Mouse (Mus musculus) heart, embryonic 14.5 days (tissue): Measurements from ENCODE around the gene Mylk. TPM values are rescaled to one million over a fixed set of nuclear protein-coding genes. Genes with fewer than 3 reads are reported as not detected.

Experiments used
- ATAC-seq: fragments of 200-750 bp; cut with Nextera tagmentation; 2 replicates; pipeline ENCODE4 v1.8.0; 2017; ENCODE audit warnings: low read depth, moderate TSS enrichment; ENCODE audit not compliant: insufficient number of reproducible peaks, insufficient read depth, low FRiP score
- H3K27ac ChIP-seq, 2 experiments: fragments of 200-500 bp in 1 of 2; fragments of 300-500 bp in 1 of 2; sonication (generic) in 1 of 2; replicated peaks in 1 of 2; 2 replicates each; pipeline ENCODE4 v1.5.1; 2012 to 2014; ENCODE audit warnings: low read depth in 2 of 2, low read length in 2 of 2, control low read depth in 1 of 2, mild to moderate bottlenecking in 1 of 2, mixed read lengths in 1 of 2; ENCODE audit not compliant: control insufficient read depth in 1 of 2, insufficient read depth in 1 of 2
- H3K27me3 ChIP-seq: fragments of 300-500 bp; sonication (generic); 2 replicates; pipeline ENCODE4 v1.6.1; 2014; ENCODE audit warnings: mild to moderate bottlenecking, low read length, control low read depth; ENCODE audit not compliant: control insufficient read depth, insufficient read depth
- H3K36me3 ChIP-seq: fragments of 300-500 bp; sonication (generic); 2 replicates; pipeline ENCODE4 v1.6.1; 2014; ENCODE audit warnings: mild to moderate bottlenecking, control low read depth, low read length, mixed read lengths; ENCODE audit not compliant: control insufficient read depth, insufficient read depth
- H3K4me1 ChIP-seq, 2 experiments: fragments of 200-500 bp in 1 of 2; fragments of 300-500 bp in 1 of 2; sonication (generic) in 1 of 2; 2 replicates each; pipeline ENCODE4 v1.6.1; 2012 to 2014; ENCODE audit warnings: low read length in 2 of 2, control low read depth in 1 of 2, mixed read lengths in 1 of 2; ENCODE audit not compliant: control insufficient read depth in 2 of 2, insufficient read depth in 2 of 2
- H3K4me2 ChIP-seq: fragments of 300-500 bp; sonication (generic); 2 replicates; pipeline ENCODE4 v1.6.1; 2014; ENCODE audit warnings: mild to moderate bottlenecking, low read length
- H3K4me3 ChIP-seq, 2 experiments: fragments of 200-500 bp in 1 of 2; fragments of 300-500 bp in 1 of 2; sonication (generic) in 1 of 2; 2 replicates each; pipeline ENCODE4 v1.5.1; 2012 to 2014; ENCODE audit warnings: low read length in 2 of 2, mild to moderate bottlenecking in 2 of 2, control low read depth in 1 of 2, low read depth in 1 of 2, moderate library complexity in 1 of 2; ENCODE audit not compliant: control insufficient read depth in 1 of 2, insufficient read depth in 1 of 2
- H3K9ac ChIP-seq: fragments of 300-500 bp; sonication (generic); 2 replicates; pipeline ENCODE4 v1.6.1; 2014; ENCODE audit warnings: mild to moderate bottlenecking, low read length
- H3K9me3 ChIP-seq: fragments of 300-500 bp; sonication (generic); 2 replicates; pipeline ENCODE4 v1.6.1; 2016; ENCODE audit warnings: low read length, control low read depth; ENCODE audit not compliant: control insufficient read depth
- WGBS: fragments of 180-500 bp; shearing (Covaris S2); extraction: QIAGEN DNeasy Blood & Tissue Kit; methylation state at CpG from one replicate; pipeline ENCODE4 v1.1.7; 2014; 5-methylcytosine and 5-hydroxymethylcytosine counted together
- polyA plus RNA-seq: library from polyadenylated mRNA; unstranded; fragments of >200 nt; fragmentation: Nextera tagmentation; extraction: Ambion mirVana; gene quantifications from 2 replicates; pipeline ENCODE4 v1.2.1, GENCODE M21; 2014

Gene Mylk
- polyA plus RNA-seq, 1 experiment from 2014 or later = 8.5 TPM

- Histone ChIP-seq H3K4me2 (no peak overlapping the region), H3K4me1 (no peaks in the 10 kb centered on the region), H3K4me3 (no peak overlapping the region), H3K36me3 (no peaks in the 10 kb centered on the region), H3K27me3 (peaks cover 4% of the 10 kb centered on the region; the same call in 1 of the 2 replicates), H3K9me3 (no peaks in the 10 kb centered on the region), H3K27ac (no peak overlapping the region), H3K9ac (no peak overlapping the region)
- no peak for ATAC-seq
These were observed 263.4 kb downstream of the Mylk start for GRCm38 (mm10) chr16:35008447-35008846.

GRCm38 (mm10) chr16:35013501-35013900 lies 268.5 kb downstream of the Mylk start:
- no peaks in the 10 kb centered on the region for H3K36me3 ChIP-seq
- H3K27ac ChIP-seq = no peak overlapping the region
- peaks cover 8% of the 10 kb centered on the region for H3K27me3 ChIP-seq
- no peaks in the 10 kb centered on the region for H3K4me1 ChIP-seq
- 0 out of 2 replicates have a peak, but pooled peaks cover 7% of the 10 kb centered on the region for H3K9me3 ChIP-seq
- WGBS = 76% methylated on average over 2 of the region's 2 CpGs
- H3K4me2 ChIP-seq = no peak overlapping the region
- H3K9ac ChIP-seq = no peak overlapping the region
- ATAC-seq = no peak
- H3K4me3 ChIP-seq = no peak overlapping the region

GRCm38 (mm10) chr16:35016491-35016890 lies 271.5 kb downstream of the Mylk start:
- no peak for ATAC-seq
- H3K4me1 ChIP-seq = no peaks in the 10 kb centered on the region
- WGBS = 60% methylated on average over 3 of the region's 3 CpGs

GRCm38 (mm10) chr16:35018470-35018974 lies 273.5 kb downstream of the Mylk start:
- no peak for ATAC-seq
- 76% methylated on average over 1 of the region's 1 CpGs for WGBS
- H3K4me2 ChIP-seq = no peak overlapping the region

More at GRCm38 (mm10) chr16:35016491-35016890, 271.5 kb downstream of the Mylk start:
- peaks cover 5% of the 10 kb centered on the region for H3K27me3 ChIP-seq
- no peak overlapping the region for H3K4me2 ChIP-seq
- H3K27ac ChIP-seq = no peak overlapping the region
- no peaks in the 10 kb centered on the region for H3K36me3 ChIP-seq
- H3K4me3 ChIP-seq = no peak overlapping the region
- 0 out of 2 replicates have a peak, but pooled peaks cover 7% of the 10 kb centered on the region for H3K9me3 ChIP-seq
- H3K9ac ChIP-seq = no peak overlapping the region

GRCm38 (mm10) chr16:35021903-35022241 lies 276.9 kb downstream of the Mylk start:
- Histone ChIP-seq H3K4me3 (peak overlapping the region; percentile 87 to 93), H3K9ac (no peak overlapping the region), H3K4me1 (peaks cover 0 to 6% of the 10 kb centered on the region in 2 experiments; a peak in 1 of 4 replicates), H3K27me3 (peaks cover 5% of the 10 kb centered on the region), H3K36me3 (peaks cover 12% of the 10 kb centered on the region), H3K4me2 (peak overlapping the region; percentile 83), H3K9me3 (no peaks in the 10 kb centered on the region), H3K27ac (no peak overlapping the region)
- 52% methylated on average over 5 of the region's 5 CpGs for WGBS
- peak; percentile 7; the same call in 1 of the 2 replicates for ATAC-seq

More at GRCm38 (mm10) chr16:35018470-35018974, 273.5 kb downstream of the Mylk start:
- Histone ChIP-seq H3K9ac (no peak overlapping the region), H3K27ac (no peak overlapping the region), H3K4me1 (peaks cover 0 to 3% of the 10 kb centered on the region in 2 experiments; a peak in 1 of 4 replicates), H3K4me3 (no peak overlapping the region), H3K36me3 (no peaks in the 10 kb centered on the region), H3K9me3 (0 out of 2 replicates have a peak, but pooled peaks cover 7% of the 10 kb centered on the region), H3K27me3 (peaks cover 5% of the 10 kb centered on the region)

GRCm38 (mm10) chr16:35022242-35023137 lies 277.5 kb downstream of the Mylk start, which contains the start of gene Hacd2:
Hacd2 (plus strand) TSS chr16:35022428.
- ATAC-seq = peak; percentile 98
- peak within 1 kb of the TSS; percentile 87 to 93 for H3K4me3 ChIP-seq

GRCm38 (mm10) chr16:35023138-35023735 lies 278.2 kb downstream of the Mylk start:
- H3K27ac ChIP-seq = peak overlapping the region; percentile 17 to 83; a peak in 2 of 4 replicates

More at GRCm38 (mm10) chr16:35022242-35023137, 277.5 kb downstream of the Mylk start, which contains the start of gene Hacd2:
- H3K27ac ChIP-seq = peak within 1 kb of the TSS; percentile 56 to 83; a peak in 3 of 4 replicates
- H3K4me1 ChIP-seq = peaks cover 0 to 6% of the 10 kb centered on the region in 2 experiments; a peak in 1 of 4 replicates
- H3K9ac ChIP-seq = peak within 1 kb of the TSS; percentile 93
- H3K36me3 ChIP-seq = peaks cover 12% of the 10 kb centered on the region
- peaks cover 5% of the 10 kb centered on the region for H3K27me3 ChIP-seq
- peak within 1 kb of the TSS; percentile 83 for H3K4me2 ChIP-seq
- WGBS = 1% methylated on average over 65 of the region's 97 CpGs
- H3K9me3 ChIP-seq = no peaks in the 10 kb centered on the region

More at GRCm38 (mm10) chr16:35023138-35023735, 278.2 kb downstream of the Mylk start:
- Histone ChIP-seq H3K4me1 (peaks cover 0 to 6% of the 10 kb centered on the region in 2 experiments; a peak in 1 of 4 replicates), H3K9me3 (no peaks in the 10 kb centered on the region), H3K9ac (peak overlapping the region; percentile 93), H3K36me3 (peaks cover 12% of the 10 kb centered on the region), H3K4me2 (peak overlapping the region; percentile 83), H3K4me3 (peak overlapping the region; percentile 87 to 93), H3K27me3 (peaks cover 2% of the 10 kb centered on the region; the same call in 1 of the 2 replicates)
- ATAC-seq = no peak
- WGBS = 12% methylated on average over 8 of the region's 8 CpGs
